Mouse (Mus musculus) embryonic fibroblast, embryonic 13.5 days (primary cell): ENCODE measurements around the gene Riok2. TPM values are rescaled to one million over a fixed set of nuclear protein-coding genes. Genes with fewer than 3 reads are reported as not detected.

Experiments
- H3K27ac ChIP-seq: 2 replicates; pipeline ENCODE4 v1.5.1; 2012; ENCODE audit warnings: low read length, control low read depth, inconsistent platforms; ENCODE audit not compliant: insufficient read depth
- H3K4me1 ChIP-seq: 2 replicates; pipeline ENCODE4 v1.6.1; 2011; ENCODE audit warnings: low read length; ENCODE audit not compliant: control insufficient read depth, insufficient read depth
- H3K4me3 ChIP-seq: 2 replicates; pipeline ENCODE4 v1.5.1; 2011; ENCODE audit warnings: mild to moderate bottlenecking, control low read depth, low read length; ENCODE audit not compliant: insufficient read depth
- CTCF ChIP-seq: IDR thresholded peaks from 2 replicates; pipeline ENCODE4 v1.5.1; 2011; ENCODE audit warnings: mild to moderate bottlenecking, control low read depth, low read length, moderate library complexity, borderline replicate concordance; ENCODE audit not compliant: insufficient read depth
- POLR2A ChIP-seq: IDR thresholded peaks from 2 replicates; pipeline ENCODE4 v1.6.1; 2011; ENCODE audit warnings: low read depth, mild to moderate bottlenecking, control low read depth, low read length, moderate library complexity
- polyA plus RNA-seq: library from polyadenylated mRNA; stranded (reverse); fragments of >200 nt; gene quantifications from 2 replicates; pipeline ENCODE4 v1.2.4, GENCODE M21; 2011; ENCODE audit warnings: low read depth; ENCODE audit not compliant: missing spikeins, insufficient read length

Gene Riok2
- polyA plus RNA-seq, 1 experiment: 30.4 TPM

- no peak for TF ChIP-seq POLR2A
- TF ChIP-seq CTCF: no peak
- Histone ChIP-seq H3K27ac (no peak overlapping the region), H3K4me1 (no peaks in the 10 kb centered on the region), H3K4me3 (no peak overlapping the region)
Measured at GRCm38 (mm10) chr17:17433679-17434078, 59.6 kb downstream of the Riok2 start.

DNA sequence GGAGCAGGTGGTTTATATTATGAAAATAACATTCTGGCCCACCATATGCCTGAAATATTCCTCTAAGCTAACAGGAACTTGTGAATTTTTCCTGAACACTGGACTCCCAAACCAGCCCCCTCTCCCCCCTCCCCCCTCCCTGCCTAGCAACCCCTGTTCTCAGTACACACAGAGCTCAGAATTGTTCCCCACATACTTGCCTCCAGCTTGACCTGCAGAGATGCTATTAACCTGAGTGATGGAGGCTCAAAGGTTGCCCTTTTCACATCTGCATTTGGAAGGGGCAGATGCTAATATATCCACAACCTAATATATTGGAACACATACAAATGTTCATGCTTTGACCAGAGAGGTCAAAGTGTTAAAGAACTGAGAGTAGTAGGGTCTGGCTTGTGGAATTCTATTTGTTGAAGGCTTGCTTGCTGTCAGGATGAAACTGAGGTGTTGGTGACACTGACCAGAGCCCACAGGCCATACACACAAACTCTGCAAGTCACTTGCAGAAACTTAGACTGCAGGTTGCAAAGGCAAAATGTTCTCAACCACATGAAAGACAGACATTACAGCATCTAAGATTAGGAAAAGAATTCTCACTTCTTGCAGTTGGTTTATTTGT is 64.6 kb downstream of the Riok2 start:
- Histone ChIP-seq H3K27ac (no peak overlapping the region), H3K4me3 (no peak overlapping the region), H3K4me1 (no peaks in the 10 kb centered on the region)
- TF ChIP-seq CTCF (no peak), POLR2A (no peak)

DNA sequence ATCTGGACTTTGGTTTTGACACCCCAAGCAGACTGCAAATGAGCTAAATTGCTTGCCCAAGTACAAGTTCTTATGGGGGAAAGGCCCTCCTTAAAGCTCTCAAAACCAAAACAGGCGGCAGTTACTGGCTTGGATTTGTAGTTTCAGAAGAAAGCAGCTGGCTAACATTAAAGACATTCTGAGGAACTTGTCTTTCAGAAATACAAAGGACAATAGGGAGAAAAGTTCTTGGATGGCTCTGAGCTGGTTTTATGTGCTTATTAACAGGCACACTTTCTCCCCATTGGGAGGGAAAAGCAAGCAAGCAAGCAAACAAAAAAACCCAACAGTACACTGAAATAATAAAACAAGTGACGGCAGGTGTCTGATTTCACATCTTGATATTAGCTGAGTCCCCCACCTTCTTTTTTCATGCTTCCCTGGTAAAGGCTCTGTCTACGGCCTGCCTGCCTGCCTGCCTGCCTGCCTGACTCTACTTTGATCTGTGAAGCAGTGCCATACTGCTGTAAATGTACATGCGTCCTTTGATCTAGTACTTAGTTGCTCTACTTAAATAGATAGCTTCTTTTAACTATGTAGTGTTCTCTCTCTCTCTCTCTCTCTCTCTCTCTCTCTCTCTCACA is 67.9 kb downstream of the Riok2 start:
- Histone ChIP-seq H3K4me3 (no peak overlapping the region), H3K27ac (no peak overlapping the region), H3K4me1 (no peaks in the 10 kb centered on the region)
- TF ChIP-seq CTCF (no peak), POLR2A (no peak)

DNA sequence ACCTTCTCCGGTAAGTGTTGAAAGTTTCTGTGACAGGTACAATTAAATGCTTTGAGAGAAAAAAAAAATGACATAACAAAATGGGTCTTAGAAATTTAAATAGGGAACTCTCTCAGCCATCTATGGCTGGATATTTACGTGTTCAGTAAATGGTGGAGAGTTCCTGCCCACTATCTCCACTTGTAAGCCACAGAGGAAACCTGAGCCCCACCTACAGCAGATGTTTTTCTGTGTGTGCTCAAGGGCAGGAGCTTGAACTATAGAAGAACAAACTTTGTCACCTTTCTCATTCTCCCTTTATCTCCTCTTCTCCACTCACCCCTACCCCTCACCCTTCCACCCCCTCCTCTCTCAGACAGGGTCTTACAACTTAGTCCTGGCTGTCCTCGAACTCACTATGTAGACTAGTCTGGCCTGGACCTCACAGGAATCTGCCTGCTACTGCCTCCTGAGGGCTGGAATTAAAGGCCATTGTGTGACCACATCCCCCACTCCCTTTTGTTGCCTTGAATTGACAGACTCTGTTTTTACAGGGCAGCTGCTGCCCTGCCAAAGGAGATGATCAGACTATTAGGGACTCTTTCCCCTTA is 70.3 kb downstream of the Riok2 start:
- Histone ChIP-seq H3K4me1 (no peaks in the 10 kb centered on the region), H3K27ac (no peak overlapping the region), H3K4me3 (no peak overlapping the region)
- TF ChIP-seq CTCF (no peak), POLR2A (no peak)

Other genes with a start within 250 kb of the Riok2 start
- gene Lix1, start 28.4 kb downstream of the Riok2 start, polyA plus RNA-seq: 0.37 and 1.7 TPM in 2 replicates